Mouse (Mus musculus) lung, postnatal 36 days (tissue): ENCODE results near the gene Tbx15.
A peak's percentile ranks its signal among the peaks of the same experiment; 100 is the strongest.

Source experiments
- DNase-seq: peaks from one replicate; pipeline ENCODE4 v3.0.0; 2022; ENCODE audit warnings: mixed read lengths

Gene Tbx15

DNA sequence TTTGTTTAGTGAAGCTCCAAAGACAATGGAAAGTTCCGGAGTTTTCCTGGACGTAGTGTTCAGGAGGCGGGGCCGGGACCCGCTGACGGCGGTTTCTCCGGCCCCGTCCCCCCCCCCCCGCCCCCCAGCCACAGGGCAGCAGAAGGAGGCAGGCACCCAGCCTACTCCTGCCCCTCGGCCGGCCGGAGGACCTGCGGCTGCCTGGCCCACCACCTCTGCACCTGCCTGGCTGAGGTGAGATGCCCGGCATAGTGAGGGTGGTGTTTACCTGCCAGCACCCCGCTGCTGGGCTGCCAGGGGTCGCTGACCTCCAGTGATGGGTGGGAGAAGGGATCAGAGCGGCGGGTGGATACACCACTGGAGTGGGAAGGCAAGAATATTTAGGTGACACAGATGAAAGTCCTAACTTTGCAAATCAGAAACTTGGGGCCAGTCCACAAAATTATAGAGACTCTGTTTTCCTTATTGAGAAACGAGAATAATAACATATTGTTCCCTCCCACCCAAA is at the start of gene Tbx15:
TSS of gene Tbx15 (plus strand) at position 169 of the 508 bp plus-strand sequence.
- DNase-seq, result no peak

GRCm38 (mm10) chr3:99193576-99193975 is 46.6 kb upstream of the Tbx15 start:
- no peak for DNase-seq

DNA sequence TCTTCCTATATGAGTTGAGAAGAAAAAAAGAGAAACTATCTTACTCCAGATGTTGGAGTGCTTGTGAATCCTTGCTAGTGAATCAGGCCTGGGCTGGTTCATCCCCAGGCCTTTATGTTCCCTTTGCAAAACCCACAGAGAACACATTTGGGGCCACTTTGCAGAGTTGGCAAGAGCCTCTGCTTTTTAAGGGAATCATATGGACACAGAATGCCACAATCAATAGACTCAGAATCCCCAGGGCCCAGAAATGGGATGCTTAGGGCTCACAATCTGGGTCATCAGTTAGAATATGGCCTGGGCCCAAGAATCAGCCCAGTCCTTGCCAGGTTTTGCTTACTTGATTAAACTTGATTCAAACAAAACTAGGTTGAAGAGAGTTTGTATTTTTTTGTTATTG is 36.9 kb upstream of the Tbx15 start:
- DNase-seq, result no peak

- no peak for DNase-seq
Observed at GRCm38 (mm10) chr3:99208416-99208815, 31.8 kb upstream of the Tbx15 start.

- no peak for DNase-seq
Observed at GRCm38 (mm10) chr3:99211105-99211698, 29.0 kb upstream of the Tbx15 start.

DNA sequence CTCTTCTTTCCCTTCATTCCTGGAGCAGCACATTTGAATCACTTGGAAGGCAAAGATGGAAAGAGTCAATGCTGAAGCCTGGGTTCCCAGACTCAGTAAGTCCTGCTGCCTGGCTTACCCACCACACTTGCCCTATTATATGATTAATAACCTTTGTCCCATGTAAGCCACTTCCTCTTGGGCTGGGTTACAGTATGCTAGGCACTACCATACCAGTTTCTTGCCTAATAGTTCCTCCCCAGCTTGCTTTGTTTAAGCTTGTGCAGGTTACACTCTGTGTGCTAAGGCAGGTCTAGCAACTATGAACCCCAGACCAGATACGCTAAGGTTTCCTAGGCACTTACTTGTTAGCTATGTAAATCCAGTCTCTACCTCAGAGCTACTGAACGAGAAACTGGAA is 12.4 kb upstream of the Tbx15 start:
- DNase-seq, result no peak

DNA sequence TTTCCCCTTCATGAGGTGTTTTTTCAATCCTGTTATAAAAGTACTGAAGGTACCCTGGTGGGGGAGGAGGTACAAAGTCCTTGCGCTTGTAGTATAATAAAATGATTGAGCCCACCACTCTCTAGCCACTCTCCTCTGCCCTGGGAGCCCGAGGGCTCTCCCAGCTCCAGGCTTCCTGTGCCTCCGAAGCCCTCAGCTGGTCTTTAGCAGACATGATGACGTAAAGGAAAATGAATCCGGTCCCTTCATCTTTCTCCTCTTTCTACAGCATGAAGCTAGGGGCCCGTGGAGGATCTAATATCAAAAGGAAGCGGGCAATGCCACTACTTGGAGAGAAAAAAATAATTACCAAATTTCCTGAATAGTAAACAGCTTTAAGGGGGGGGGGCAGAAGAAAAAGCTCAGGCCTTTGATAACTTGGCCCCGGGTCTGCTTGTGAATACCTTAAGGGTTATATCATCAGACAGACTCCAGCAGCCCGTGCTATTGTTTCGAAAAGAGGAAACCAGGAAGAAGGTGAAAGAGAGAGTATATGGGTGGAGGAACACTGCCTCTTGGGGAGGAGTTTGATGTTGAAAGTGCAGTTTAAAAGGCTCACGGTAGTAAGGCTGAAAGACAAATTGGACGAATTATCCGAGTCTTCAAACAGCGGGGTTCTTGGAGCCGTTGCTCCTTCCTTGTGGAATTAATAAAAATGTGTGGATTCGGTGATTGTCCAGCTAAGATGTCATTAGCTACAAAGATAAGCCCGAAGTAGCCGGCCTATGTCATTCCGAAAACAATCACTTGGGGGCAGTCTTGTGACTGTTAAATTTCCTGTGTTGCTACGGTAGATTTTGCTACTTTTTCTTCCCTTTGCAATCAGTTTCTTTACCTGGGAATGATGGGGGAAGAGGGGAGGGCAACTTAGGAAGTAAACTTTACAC is 6.5 kb upstream of the Tbx15 start:
- DNase-seq, result peak; percentile 71

GRCm38 (mm10) chr3:99234319-99234869 is 5.8 kb upstream of the Tbx15 start:
- DNase-seq, result no peak

DNA sequence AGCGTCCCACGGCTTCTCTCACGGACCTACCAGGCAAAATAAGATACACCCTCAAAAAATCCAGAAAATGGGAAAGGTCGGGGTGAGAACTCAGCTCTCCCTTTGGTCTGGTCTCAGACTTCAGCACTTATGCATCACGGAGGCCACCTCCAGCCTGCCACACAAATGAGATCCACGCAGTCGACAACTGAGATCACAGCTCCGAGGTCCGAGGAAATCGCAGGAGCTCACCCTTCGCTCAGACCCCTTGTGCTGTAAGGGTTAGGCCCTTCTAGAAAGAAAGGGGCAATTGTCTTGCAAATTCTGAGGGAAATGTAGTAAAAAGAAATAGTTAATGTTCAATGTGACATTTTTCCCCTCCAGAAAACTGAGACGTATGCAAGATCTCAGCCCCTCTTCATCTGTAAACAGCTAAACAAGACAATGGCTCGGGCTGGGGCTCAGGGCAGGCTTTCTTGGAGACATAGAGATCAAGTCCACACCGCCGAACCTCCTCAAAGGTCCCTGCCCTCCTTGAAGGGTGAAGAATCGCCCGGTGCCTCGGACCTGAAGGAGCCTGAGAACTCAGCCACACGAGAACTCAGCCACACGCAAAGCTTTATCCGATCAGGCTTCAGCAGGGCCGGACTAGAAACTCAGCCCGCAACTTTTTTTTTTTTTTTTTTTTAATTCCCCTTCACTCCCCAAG is 4.9 kb upstream of the Tbx15 start:
- no peak for DNase-seq

DNA sequence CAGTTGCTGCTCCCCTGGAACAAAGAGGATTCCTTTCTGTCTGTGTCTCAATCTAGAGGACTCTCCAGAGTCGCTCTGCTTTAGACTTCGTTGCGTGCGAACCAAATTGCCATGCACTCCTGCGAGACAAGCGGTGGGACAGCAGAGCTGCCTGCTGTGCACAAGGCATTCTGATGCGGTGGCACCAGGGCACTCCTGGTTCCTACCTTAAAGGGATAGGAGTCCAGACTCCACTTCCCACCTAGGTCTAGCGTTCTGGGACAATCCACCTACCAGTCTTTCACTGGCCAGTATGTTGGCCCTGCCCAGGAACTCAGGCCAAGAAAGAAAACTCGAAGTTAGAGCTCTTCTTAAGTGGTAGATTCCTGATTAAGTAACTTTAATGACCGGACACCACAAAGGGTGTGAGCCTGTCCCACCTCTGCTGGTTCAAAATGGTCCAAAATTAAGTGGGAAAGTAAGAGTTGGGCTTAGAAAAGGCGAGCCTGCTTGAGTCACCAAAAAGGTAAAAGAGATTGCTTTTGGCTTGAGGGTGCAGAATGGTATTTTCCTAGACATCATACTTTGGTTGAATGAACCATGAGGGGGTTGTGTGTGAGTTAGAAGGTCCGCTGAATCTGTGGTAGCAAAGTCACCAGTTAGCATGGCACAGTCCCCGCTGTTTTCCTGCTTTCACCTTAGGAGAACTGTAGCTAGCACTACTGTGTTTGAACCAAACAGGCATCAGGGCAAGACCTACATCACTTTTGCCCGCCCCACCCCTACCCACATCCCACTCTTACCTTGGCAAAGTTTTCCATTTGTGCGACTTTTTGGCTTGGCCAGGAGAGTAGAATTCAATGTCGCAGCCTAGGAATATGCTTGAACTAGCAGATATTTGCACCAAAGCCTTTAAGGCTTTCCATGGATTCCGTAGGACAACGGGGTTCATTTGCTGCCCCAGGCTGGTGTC is 4.1 kb upstream of the Tbx15 start:
- DNase-seq, result no peak

DNA sequence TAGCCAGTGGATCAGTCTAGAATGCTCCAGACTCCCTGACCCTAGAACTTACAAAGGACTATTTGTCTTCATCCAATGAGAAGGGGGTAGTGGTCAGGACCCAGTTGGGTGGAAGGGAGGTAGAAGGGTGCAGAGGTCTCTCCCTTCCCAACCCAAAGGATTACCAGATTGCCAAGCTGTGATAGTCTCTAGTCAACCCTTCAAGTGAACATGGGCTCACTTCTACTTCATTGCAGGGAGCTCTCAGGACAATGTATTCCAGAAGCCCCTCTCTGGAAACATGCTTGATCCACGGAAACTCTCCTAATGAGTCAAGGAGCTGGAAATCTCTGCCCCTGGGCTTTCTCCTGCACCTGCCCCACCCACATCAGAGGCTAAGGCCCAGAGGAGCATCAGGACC is 1.5 kb upstream of the Tbx15 start:
- DNase-seq, result no peak

GRCm38 (mm10) chr3:99239301-99240045 is 708 bp upstream of the Tbx15 start:
- DNase-seq, result no peak

DNA sequence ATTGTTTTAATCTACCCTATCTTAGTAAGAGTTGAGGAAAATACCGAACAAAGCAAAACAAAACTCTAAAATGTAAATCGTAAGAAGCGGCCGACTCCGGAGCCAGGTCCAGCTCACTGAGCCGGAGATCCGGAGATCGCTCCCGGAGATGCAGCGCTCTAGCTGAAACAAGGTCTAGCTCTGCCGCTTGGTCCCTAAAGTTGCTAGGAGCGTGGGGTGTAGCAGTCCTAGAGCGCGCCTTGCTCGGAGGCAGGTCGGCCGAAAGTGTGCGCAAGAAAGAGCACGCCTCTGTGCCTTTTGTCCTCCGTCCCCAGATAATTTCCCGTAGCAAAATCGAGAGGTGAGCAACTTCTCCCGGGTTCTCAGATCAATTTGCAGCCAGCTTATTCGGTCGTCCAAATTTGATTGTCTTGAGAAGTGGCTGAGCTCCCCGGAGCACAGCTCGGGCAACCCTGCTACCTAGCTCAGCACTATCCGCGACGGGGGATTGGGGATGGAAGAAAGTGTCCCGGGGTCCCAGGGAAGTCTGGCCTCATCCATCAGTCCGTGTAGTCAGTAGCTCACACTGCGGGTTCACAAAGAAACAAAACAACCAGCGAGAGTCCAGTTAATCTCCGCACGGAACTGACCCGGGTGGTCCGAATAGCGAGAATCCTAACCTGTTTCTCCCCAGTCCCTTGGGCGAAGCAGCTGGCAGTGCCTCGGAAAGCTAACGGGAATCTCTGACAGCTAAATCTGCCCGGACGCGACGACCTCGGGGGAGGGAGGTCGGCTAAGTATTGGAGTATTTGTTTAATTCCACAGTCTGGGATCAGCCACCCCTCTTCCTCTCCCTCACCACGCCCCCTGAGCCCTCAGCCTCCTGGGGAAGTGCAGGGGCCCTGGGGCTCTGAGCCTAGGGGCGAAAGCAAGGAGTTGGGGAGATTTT is 894 bp downstream of the Tbx15 start:
- no peak for DNase-seq

DNA sequence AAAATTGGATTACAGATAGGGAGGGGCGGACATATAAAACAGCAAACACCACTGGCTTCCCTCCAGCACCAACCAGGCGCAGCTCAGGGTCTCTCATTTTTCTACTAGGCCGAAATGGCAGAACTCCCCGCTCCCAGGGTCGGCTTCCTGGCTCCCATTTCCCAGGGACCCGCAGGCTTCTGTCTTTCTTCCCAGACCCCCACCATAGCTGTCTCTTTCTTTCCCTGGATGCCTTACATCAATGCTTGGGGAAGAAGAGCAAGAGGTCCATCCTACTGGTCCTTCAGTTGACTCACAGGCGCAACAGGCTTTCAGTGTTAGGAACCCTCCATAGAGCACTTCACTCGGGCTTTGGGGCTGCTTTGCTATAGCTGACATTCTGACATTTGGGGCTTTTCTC is 2.3 kb downstream of the Tbx15 start:
- DNase-seq, result no peak

GRCm38 (mm10) chr3:99245341-99245740 is 5.2 kb downstream of the Tbx15 start:
- DNase-seq, result peak; percentile 20

DNA sequence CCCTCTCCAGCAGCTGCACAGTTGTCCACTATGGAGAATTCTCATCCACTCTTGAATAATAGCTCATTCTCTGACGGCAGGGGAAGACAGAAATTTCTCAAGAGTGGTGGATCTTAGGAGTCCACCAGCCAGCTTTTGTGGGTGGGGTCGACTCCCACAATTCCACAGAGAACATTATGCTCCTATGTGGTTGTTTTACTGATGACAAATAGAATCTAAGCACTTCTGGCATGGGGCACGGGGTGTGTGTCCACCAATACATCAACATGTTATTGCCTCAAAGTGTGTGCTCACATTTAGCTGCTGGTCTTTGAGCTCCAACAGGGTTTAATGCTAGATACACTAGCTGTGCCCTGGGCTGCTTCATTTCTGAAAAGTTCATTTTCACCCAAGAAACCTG is 6.4 kb downstream of the Tbx15 start:
- DNase-seq, result no peak

GRCm38 (mm10) chr3:99247586-99247985 is 7.4 kb downstream of the Tbx15 start:
- no peak for DNase-seq

- DNase-seq, result no peak
Observed at GRCm38 (mm10) chr3:99247996-99248801, 8.0 kb downstream of the Tbx15 start.
